Mouse (Mus musculus) heart, postnatal 10 days (tissue): ENCODE data around the gene Clca3a2. TPM values are rescaled to one million over a fixed set of nuclear protein-coding genes. Genes with fewer than 3 reads are reported as not detected.
"Not testable (repeated sequence)": the region's sequence is repeated elsewhere in the genome, so short reads cannot be mapped to it uniquely, and the experiment has no call there.

Experiments used
- DNase-seq, 2 experiments: peaks; one replicate each; pipeline ENCODE4 v3.0.0; 2021
- intact Hi-C: fragments of 180-260 bp; cut with DNase I; formaldehyde crosslinking; loops from one replicate; pipeline ENCODE4 v1.15.1; 2025
- total RNA-seq, 2 experiments: library from RNA; stranded (reverse); gene quantifications; 2 replicates each; pipeline ENCODE4 v1.2.3; 2021

Gene Clca3a2
- 1 to 10 TPM; 1.2 to 1.9 TPM for total RNA-seq

DNA sequence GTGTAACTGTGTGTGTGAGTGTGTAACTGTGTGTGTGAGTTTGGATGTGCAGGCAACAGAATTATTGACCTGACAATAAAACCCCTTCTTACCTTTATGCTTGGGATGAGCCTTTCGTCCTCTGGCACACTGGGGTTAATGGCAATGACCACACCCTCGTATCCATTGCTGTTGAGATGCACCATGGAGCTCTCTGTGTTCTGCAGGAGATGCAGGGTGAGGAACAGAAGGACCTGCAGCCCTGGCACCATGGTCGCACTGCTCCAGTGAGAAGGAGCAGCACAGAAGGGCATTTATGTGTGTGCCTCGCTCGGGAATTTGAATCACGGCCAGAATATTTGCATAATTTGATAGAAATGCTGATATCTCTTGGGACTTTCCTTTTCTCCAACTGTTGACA lies at the start of gene Clca3a2:
Clca3a2 (minus strand) TSS at position 276 of the 400 bp plus-strand sequence.
- intact Hi-C loops: loop anchor here (2.0 kb wide), 1 partner anchor 60 kb away; no protein-coding TSS in a partner anchor
- DNase-seq: not testable (repeated sequence)

DNA sequence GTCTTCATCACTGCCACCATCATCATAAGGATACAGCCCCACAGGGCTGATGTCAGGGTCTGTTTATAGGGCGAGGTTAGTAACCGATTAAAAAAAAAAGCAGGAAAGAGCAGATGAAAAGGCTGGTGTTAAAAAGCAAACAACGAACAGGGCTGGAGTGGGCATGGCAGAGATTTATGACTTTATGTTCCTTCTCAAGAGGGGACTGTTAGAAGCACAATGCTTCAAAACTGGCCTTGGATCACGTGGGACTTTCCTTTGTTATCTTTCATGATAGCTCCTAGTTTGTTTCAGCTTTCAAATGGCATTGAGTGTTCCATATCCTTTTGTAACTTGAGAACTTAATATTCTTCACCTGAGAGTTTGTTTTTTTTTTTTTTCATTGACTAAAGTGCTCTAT lies 30.3 kb upstream of the Clca3a2 start:
- intact Hi-C loops: no loop called here
- DNase-seq: no peak

DNA sequence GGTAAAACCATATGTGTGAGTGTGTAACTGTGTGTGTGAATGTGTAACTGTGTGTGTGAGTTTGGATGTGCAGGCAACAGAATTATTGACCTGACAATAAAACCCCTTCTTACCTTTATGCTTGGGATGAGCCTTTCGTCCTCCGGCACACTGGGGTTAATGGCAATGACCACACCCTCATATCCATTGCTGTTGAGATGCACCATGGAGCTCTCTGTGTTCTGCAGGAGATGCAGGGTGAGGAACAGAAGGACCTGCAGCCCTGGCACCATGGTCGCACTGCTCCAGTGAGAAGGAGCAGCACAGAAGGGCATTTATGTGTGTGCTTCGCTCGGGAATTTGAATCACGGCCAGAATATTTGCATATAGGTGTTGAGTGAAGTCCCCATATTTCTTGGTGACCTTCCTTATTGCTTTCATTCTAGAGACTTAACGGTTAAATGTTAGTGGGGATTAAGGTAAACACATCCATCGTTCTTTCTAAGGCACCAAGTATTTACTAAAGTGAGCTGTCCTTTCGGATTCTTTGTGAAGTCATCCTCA lies 29.8 kb upstream of the Clca3a2 start, which contains the start of gene Clca3b:
Clca3b (minus strand) TSS at position 344 of the 543 bp plus-strand sequence.
- intact Hi-C loops, DNase-seq: not testable (repeated sequence)

DNA sequence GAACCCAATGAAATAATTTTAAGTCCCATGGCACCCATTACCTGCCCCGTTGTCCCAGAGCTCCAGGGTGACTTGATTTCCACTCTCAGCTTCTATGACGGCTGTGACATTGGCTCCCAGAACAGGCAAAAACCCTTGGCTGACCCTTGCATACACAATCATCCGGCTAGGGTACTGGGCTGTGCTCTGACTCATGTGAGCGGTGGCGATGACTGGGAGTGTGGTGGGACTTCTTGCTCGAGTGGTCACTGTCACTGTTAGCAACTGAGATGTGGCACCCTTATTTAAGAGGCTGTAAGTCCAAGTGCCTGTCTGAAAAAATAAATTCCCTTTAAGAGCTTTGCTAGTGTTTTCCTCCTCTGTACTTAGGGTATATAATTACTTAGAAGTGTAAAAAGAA lies 8.0 kb upstream of the Clca3a2 start:
- intact Hi-C loops: loop anchor here (10.0 kb wide), 2 partner anchors 198 to 308 kb away; no protein-coding TSS in a partner anchor
- DNase-seq: no peak

DNA sequence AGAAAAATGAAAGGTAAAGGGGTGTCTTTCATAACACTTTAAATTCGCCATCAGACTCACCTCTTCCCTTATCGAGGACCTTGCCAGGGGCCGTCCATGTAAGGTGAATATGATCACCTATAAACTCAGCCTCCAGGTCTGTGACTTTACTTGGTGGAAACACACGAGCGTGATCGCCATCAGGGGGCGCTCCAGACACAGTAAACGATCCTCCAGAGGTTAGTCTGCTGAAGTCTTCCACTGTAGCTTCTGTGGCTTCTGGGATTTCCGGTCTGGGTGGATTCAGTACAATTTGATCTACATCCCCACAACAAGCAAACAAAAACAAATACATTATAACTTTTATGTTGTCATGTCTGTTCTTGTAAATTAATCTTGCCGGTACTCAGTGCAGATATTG lies 5.9 kb upstream of the Clca3a2 start:
- intact Hi-C loops: loop anchor here (10.0 kb wide), 2 partner anchors 200 to 310 kb away; no protein-coding TSS in a partner anchor
- peak; percentile 80 to 89 for DNase-seq

DNA sequence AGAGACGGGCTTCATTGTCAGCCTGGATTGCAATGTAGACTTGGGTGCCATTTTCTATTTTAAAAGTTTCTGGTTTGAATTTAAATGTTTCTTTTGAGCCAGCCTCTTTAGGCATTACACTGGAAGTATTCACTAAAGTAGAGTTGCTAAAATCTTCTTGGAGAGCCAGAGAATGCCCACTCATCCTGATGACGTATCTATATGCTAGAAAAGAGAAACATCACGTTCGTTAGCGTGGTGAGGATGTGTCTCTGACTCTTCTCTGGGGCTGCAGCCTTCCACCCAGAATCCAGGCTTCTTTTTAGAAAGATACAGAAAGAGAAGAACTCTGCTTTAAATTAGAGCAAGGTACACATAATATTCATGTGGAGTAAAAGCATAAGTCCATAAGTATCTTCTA lies 4.0 kb upstream of the Clca3a2 start:
- no peak for DNase-seq
- intact Hi-C loops: loop anchor here (10.0 kb wide), 2 partner anchors 201 to 311 kb away; no protein-coding TSS in a partner anchor

DNA sequence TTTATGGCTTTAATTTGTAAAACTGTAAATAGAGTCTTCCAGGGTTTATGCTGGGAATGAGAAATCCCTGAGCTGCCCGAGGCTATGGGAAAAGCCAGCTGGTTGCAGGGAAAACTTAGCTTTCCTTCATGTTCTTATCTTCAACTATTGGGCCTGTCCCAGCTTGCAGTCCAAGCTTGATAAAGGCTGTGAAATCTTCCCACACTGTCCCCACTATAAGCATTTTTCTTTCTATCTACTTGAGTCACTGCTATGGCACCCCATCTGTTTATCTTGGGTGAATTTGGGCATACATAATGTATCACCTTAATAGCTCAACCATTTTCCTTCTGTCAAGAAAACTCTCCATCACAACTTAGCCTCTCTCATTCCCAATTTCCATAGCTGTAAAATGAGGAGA lies 1.3 kb upstream of the Clca3a2 start:
- DNase-seq: no peak
- intact Hi-C loops: loop anchor here (10.0 kb wide), 2 partner anchors 204 to 314 kb away; no protein-coding TSS in a partner anchor

DNA sequence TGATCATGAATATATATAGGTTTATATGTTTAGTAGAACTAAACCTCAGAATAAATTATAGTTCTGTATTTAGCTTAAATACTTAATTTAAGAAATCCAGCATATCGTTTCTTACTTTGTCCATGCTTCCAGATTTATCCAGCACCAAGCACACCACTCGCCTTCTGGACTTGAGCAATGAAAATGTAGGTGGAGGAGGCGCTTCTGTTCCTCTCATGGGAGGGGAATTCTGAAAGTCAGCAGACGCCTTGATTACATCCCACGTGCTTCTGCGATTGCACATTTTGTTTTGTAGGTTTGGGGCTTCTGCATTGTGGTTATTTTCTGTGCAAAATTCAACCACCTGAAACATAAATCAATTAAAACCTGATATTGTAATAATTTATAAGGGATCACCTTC lies 6.0 kb downstream of the Clca3a2 start:
- DNase-seq, intact Hi-C loops: not testable (repeated sequence)

DNA sequence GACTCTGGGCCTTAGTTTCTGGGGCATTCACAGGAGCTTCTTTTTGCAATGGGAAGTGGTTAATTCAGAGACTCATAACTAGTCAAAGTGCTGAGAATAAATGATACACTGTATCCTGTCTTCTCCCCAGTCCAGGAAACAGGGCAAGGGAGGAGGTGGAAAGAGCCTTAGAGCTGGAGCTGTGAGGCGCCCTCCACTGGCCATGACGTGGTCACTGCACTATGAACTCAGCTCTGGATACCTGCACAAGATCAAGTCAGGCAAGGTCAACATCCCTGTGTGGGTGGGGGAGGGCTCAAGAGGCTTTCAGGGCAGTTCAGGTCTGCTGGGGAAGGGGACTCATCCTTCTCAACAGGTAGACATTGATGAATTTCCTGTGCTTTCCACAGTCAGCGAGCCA lies 7.5 kb downstream of the Clca3a2 start:
- intact Hi-C loops: no loop called here
- DNase-seq: no peak

DNA sequence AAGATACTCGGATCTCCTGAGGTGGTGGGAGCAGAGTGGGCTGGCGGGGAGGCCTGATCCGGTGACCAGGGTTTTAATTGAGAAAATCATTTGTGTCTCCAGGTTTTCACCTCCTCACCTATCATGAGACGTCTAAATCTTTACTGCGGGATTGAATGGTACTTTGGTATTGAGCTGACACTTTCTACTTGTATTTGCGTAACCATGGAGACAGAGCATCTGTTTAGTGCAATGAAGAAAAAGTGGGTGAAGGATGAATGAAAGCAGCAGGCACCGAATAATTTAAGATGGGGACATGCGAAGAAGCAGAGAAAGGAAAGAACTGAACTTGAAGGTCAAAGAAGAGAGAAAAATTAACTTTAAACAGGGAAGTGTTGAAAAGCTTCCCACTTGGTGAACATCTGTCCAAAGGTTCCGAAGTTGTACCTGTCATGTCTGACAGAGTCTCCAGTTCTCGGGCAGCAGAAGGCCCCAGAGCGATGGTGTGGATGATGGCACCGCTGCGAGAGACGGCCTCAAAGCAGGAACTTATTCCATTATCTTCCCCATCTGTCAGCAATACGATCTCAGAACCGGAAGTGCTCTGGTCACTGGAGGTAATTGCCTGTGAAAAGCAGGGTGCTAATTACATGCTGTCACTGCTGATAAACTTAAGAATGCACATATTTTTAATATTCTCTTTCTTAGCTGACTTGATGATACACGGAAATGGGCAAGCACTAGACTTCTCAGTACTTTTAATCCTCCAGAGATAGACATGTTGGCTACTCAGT lies 11.0 kb downstream of the Clca3a2 start:
- intact Hi-C loops, DNase-seq: not testable (repeated sequence)

DNA sequence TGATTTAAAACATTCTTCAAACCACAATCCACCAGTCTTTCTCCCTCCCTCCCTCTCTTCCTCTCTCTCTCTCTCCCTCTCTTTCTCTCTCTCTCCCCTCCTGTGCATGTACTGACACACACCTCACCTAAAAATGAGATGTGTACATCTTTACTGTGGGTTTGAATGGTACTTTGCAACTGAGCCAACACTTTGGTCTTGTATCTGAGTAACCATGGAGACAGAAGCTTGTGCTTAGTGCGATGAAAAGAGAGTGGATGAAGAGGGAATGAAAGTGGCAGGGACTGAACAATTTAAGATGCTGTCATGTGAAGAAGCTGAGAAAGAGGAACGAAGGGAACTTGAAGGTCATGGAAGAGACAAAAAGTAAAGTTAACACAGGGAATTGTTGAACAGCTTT lies 12.7 kb downstream of the Clca3a2 start:
- intact Hi-C loops, DNase-seq: not testable (repeated sequence)

DNA sequence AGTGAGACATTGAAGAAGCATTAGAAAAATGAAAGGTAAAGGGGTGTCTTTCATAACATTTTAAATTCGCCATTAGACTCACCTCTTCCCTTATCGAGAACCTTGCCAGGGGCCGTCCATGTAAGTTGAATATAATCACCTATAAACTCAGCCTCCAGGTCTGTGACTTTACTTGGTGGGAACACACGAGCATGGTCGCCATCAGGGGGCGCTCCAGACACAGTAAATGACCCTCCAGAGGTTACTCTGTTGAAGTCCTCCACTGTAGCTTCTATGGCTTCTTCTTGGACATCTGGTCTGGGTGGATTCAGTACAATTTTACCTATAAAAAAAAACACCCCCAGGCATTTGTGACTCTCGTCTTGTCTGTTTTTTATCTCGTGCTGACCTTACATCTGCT lies 17.4 kb downstream of the Clca3a2 start:
- intact Hi-C loops: no loop called here
- DNase-seq: peak; percentile 17 to 48

DNA sequence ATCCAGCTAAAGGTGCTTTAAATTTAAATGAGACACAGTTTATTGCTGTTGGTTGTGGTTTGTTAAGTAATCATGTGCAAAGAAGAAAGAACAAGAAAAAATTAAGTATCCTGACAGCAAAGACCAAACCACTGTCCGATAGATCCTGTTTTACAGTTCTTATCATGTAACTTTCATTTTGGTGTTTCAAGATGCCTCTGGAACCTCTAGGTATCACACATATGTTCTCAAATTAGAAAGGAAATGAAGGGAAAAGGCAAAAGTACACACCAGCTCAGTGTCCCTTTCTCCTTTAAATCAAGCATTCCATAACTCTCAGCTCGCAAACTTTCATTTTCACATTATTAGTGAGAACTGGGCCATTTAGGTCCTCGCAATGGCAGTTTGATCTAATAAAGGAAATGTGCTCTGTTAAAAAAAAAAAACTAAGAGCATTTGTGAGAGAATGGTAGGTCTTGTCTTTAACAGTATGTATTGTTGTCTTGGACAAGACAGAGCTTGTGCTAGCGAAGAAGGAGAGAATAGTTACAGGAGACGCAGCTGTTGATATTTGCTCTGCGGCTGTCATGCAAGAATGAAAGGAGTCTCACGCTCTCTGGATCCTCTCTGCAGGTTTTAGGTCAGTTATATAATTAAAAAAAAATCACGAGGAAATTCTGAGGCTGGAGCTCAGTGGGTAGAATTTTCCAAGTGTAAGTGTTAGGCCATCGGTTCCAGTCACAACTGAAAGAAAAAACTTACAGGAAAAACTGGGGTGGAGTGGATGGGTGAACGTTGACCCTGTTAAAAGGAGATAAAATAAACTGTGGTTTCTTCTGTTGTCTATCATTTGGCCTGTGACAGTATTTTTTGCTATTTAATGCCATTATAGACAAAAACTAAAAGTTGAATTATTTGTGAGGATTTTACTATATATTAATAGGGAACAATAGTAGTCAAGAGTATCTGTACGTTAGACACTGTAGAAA lies 33.8 kb downstream of the Clca3a2 start:
- intact Hi-C loops: no loop called here
- DNase-seq: no peak

DNA sequence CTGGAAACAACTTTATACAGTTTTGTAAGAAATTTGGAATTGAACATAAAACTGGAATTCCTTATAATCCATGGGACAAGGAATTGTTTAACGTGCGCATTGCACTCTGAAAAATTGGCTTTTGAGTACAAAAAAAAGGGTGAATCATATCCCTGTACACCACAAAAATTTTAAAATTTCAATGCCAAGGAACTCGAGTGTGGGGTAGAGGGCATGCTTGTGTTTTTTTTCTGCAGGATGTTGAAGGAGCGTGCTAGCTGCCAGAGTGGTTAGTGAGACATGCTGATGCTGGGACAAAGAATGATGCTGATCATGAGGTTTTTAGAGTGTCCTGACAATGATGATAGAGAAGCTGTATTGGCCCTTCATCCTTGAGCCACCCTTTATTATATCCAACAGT lies 54.1 kb downstream of the Clca3a2 start:
- intact Hi-C loops: no loop called here
- DNase-seq: no peak

DNA sequence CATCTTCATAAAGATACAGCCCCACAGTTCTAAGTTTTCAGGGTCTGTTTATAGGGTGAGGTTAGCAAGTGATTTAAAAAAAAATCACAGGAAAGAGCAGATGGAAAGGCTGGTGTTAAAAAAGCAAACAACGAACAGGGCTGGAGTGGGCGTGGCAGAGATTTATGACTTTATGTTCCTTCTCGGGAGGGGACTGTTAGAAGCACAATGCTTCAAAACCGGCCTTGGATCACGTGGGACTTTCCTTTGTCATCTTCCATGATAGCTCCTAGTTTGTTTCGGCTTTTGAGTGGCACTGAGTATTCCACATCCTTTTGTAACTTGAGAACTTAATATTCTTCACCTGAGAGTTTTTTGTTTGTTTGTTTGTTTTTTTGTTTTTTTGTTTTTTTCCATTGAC lies 57.8 kb downstream of the Clca3a2 start:
- intact Hi-C loops: no loop called here
- no peak for DNase-seq

DNA sequence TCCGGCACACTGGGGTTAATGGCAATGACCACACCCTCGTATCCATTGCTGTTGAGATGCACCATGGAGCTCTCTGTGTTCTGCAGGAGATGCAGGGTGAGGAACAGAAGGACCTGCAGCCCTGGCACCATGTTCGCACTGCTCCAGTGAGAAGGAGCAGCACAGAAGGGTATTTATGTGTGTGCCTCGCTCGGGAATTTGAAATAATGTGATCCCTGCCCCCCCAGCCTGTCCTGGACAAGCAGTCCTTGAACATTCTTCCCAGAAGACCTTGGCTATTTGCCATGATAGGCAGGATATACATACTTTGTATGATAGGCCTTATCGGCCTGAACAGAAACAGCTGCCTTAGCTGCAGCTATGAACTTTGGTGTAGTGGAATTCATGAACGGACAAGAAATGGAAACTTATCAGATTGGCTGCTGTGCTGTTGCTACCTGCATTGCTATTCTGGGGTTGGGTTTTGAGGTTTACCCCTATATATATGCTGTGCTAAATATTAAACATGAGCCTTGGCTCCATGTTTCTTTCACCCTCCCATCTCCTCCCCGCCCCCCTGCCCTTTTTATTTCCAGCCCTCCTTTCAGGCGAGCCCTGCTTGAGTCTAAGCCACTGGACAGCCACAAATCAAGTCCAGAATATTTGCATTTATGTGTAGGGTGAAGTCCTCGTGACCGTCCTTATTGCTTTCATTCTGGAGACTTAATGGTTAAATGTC lies 58.5 kb downstream of the Clca3a2 start, which contains the start of gene Clca3a1:
Clca3a1 (minus strand) TSS at position 386 of the 718 bp plus-strand sequence.
- intact Hi-C loops: no loop called here
- DNase-seq: peak; percentile 35 to 42

DNA sequence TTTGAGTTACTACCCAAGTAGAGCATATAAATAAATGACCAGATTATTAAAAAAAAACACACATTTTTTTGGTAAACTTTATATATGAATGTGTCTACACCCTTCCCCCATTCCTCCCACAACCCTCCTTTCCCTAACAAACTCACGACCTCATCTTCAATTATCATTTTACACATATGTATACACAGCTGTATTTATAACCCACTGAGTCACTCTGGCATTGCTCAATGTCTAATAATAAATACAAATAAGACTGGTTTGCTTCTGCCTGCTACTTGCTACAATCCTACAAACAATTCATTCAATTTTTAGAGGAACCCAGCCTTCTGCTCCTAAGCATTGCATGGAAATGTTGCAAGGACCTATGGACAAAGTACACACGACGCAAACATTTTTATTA lies 59.6 kb downstream of the Clca3a2 start:
- intact Hi-C loops: loop anchor here (2.0 kb wide), 1 partner anchor 59 kb away; the partner anchor contains the start of gene Clca3a2
- no peak for DNase-seq

DNA sequence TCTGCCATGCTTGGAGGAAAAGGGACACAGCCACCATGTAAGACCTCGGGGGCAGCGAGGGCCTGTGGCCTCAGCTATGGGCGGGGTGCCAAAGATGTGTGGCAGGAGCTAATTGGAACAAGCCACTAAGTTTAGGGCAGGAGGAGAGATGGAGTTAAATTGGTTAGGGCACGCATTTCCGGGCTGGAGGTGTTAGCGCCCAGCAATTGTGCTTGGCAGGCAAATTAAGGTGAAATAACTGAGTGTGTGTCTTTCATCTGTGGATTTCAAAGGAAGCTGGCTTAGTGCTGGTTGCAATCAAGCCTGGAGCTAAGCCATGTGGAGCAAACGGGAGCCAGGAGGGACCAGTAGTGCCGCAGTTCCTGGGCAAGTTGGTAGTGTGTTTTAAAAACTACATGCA lies 63.2 kb downstream of the Clca3a2 start:
- DNase-seq, intact Hi-C loops: not testable (repeated sequence)

DNA sequence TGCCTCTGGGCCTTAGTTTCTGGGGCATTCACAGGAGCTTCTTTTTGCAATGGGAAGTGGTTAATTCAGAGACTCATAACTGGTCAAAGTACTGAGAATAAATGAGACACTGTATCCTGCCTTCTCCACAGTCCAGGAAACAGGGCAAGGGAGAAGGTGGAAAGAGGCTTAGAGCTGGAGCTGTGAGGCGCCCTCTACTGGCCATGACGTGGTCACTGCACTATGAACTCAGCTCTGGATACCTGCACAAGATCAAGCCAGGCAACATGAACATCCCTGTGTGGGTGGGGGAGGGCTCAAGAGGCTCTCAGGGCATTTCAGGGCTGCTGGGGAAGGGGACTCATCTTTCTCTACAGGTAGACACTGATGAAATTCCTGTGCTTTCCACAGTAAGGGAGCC lies 66.2 kb downstream of the Clca3a2 start:
- intact Hi-C loops: no loop called here
- DNase-seq: no peak
